9 mouse cellular contexts compared by ENCODE assay signal in genomic region chr9:75261332-75261872, GRCm38 (mm10). TPM values are rescaled to one million over a fixed set of nuclear protein-coding genes. Genes with fewer than 3 reads are reported as not detected.
A peak's percentile ranks its signal among the peaks of the same experiment; 100 is the strongest.
DNase-seq lines count a peak whose midpoint lies in the region; ATAC-seq and TF ChIP-seq lines count a peak whose summit lies in the region.
"Had no signal": no experiment of that assay in that cellular context is flagged by ENCODE, and none has a peak within 500 bp of the region (broad histone marks: within the 10 kb centered on the region; RNA-seq: fewer than 3 reads in every experiment).

No protein-coding gene starts in this region.

- peak; percentile 66; the same call in 1 of the 2 replicates for ATAC-seq in kidney, embryonic 16.5 days (ENCODE audit: low FRiP score, low TSS enrichment)
- ATAC-seq in hindbrain, postnatal 0 days, result peak; percentile 80
- ATAC-seq in neural tube, embryonic 14.5 days (ENCODE audit: low read depth), result peak; percentile 89

- no peak overlapping the region for H3K9ac ChIP-seq in kidney, embryonic 16.5 days (replicated peaks; ENCODE audit: low read length)
- no peak overlapping the region for H3K9ac ChIP-seq in hindbrain, postnatal 0 days (replicated peaks; ENCODE audit: low read length)
- H3K9ac ChIP-seq in neural tube, embryonic 14.5 days (replicated peaks; ENCODE audit: low read depth, low read length), result no peak overlapping the region

- no peaks in the 10 kb centered on the region; the same call in 1 of the 2 replicates for H3K9me3 ChIP-seq in kidney, embryonic 16.5 days (ENCODE audit: low read length)
- no peaks in the 10 kb centered on the region for H3K9me3 ChIP-seq in hindbrain, postnatal 0 days (ENCODE audit: low read length)
- H3K9me3 ChIP-seq in neural tube, embryonic 14.5 days (ENCODE audit: control insufficient read depth, low read length), result no peaks in the 10 kb centered on the region

- H3K4me1 ChIP-seq in kidney, embryonic 16.5 days (ENCODE audit: insufficient read depth, low read length), result peaks cover 18% of the 10 kb centered on the region; the same call in 1 of the 2 replicates
- H3K4me1 ChIP-seq in hindbrain, postnatal 0 days (ENCODE audit: insufficient read depth, low read length), result no peaks in the 10 kb centered on the region
- H3K4me1 ChIP-seq in neural tube, embryonic 14.5 days (ENCODE audit: control insufficient read depth, insufficient read depth, low read length), result peaks cover 11% of the 10 kb centered on the region

- no peaks in the 10 kb centered on the region for H3K36me3 ChIP-seq in kidney, embryonic 16.5 days (ENCODE audit: insufficient read depth, low read length)
- no peaks in the 10 kb centered on the region for H3K36me3 ChIP-seq in hindbrain, postnatal 0 days (ENCODE audit: insufficient read depth, low read length)
- no peaks in the 10 kb centered on the region for H3K36me3 ChIP-seq in neural tube, embryonic 14.5 days (ENCODE audit: control insufficient read depth, insufficient read depth, low read length)

- H3K4me2 ChIP-seq in kidney, embryonic 16.5 days (replicated peaks; ENCODE audit: low read depth, low read length), result no peak overlapping the region
- H3K4me2 ChIP-seq in hindbrain, postnatal 0 days (ENCODE audit: low read depth, low read length), result no peak overlapping the region
- H3K4me2 ChIP-seq in neural tube, embryonic 14.5 days (ENCODE audit: low read depth, low read length), result no peak overlapping the region

- no peak overlapping the region for H3K27ac ChIP-seq in kidney, embryonic 16.5 days (ENCODE audit: low read length)
- H3K27ac ChIP-seq in hindbrain, postnatal 0 days, result no peak overlapping the region
- H3K27ac ChIP-seq in neural tube, embryonic 14.5 days (ENCODE audit: low read depth, low read length), result peak overlapping the region; percentile 77

- DNase-seq in kidney, adult 11 months, result no peak
- DNase-seq in embryo, embryonic 11.5 days (ENCODE audit: low read depth, low spot score), result peak; percentile 40
- peak; percentile 55 for DNase-seq in hindbrain, postnatal 0 days (ENCODE audit: low spot score)
- DNase-seq in adrenal gland, postnatal 25 days, result no peak
- no peak for DNase-seq in right cerebral cortex, postnatal 14 days
- DNase-seq in gastrocnemius, postnatal 10 days, result no peak
- DNase-seq: kidney, postnatal 25 days had no signal

- H3K27me3 ChIP-seq in kidney, embryonic 16.5 days (ENCODE audit: insufficient read depth, low read length), result no peaks in the 10 kb centered on the region
- H3K27me3 ChIP-seq in hindbrain, postnatal 0 days (ENCODE audit: insufficient read depth, low read length), result no peaks in the 10 kb centered on the region
- H3K27me3 ChIP-seq in neural tube, embryonic 14.5 days (ENCODE audit: control insufficient read depth, insufficient read depth, low read length), result no peaks in the 10 kb centered on the region

- H3K4me3 ChIP-seq in kidney, embryonic 16.5 days (ENCODE audit: low read length), result no peak overlapping the region
- H3K4me3 ChIP-seq in hindbrain, postnatal 0 days (ENCODE audit: low read length), result no peak overlapping the region
- H3K4me3 ChIP-seq in neural tube, embryonic 14.5 days (ENCODE audit: low read depth, low read length), result no peak overlapping the region

- WGBS in kidney, embryonic 16.5 days, result 16% methylated on average over 8 of the region's 8 CpGs
- WGBS in hindbrain, postnatal 0 days, result 5% methylated on average over 8 of the region's 8 CpGs
- WGBS in neural tube, embryonic 14.5 days, result 1% methylated on average over 8 of the region's 8 CpGs

- TF ChIP-seq CTCF in hindbrain, postnatal 0 days (IDR thresholded peaks at IDR 0.05; ENCODE audit: low read depth), result no peak

RNA-seq across cellular contexts. Expression of gene Myo5c, which starts 29.6 kb away (rescaled TPM):
- 4.0 and 5.0 TPM in 2 replicates for polyA plus RNA-seq in kidney, embryonic 16.5 days (2015; fragmentation: Nextera tagmentation; extraction: Ambion mirVana)
- total RNA-seq in hindbrain, postnatal 0 days (2014; rRNA removed), result 0.26 and 0.75 TPM in 2 replicates
- polyA plus RNA-seq in hindbrain, postnatal 0 days (2015; fragmentation: Nextera tagmentation; extraction: Ambion mirVana), result 0.30 and 0.44 TPM in 2 replicates
- polyA plus RNA-seq in neural tube, embryonic 14.5 days (2014; fragmentation: Nextera tagmentation; extraction: Ambion mirVana), result 0.40 and 0.84 TPM in 2 replicates
- 3.8 and 4.8 TPM in 2 replicates for total RNA-seq in adrenal gland, postnatal 25 days (2021)
- total RNA-seq in gastrocnemius, postnatal 10 days (2021), result 10 to 100 TPM in 1 of 2 experiments, 1 to 10 TPM in 1; 9.2 to 11.9 TPM

RNA-seq across cellular contexts. Expression of gene Gnb5, which starts 44.7 kb away (rescaled TPM):
- 30.3 and 30.9 TPM in 2 replicates for polyA plus RNA-seq in kidney, embryonic 16.5 days (2015; fragmentation: Nextera tagmentation; extraction: Ambion mirVana)
- 92.1 and 96.0 TPM in 2 replicates for total RNA-seq in hindbrain, postnatal 0 days (2014; rRNA removed)
- 98.6 and 104 TPM in 2 replicates for polyA plus RNA-seq in hindbrain, postnatal 0 days (2015; fragmentation: Nextera tagmentation; extraction: Ambion mirVana)
- 103 and 113 TPM in 2 replicates for polyA plus RNA-seq in neural tube, embryonic 14.5 days (2014; fragmentation: Nextera tagmentation; extraction: Ambion mirVana)
- 36.7 and 37.3 TPM in 2 replicates for total RNA-seq in adrenal gland, postnatal 25 days (2021)
- total RNA-seq in gastrocnemius, postnatal 10 days (2021), result 10 to 100 TPM in 1 of 2 experiments, 1 to 10 TPM in 1; 7.9 to 11.2 TPM

Comparison
In these comparisons a context has a peak if more than half of its experiments do, and no peak if none do; other contexts are left out.
1. DNase-seq: peak in embryo, embryonic 11.5 days (single experiment) and hindbrain, postnatal 0 days (single experiment); none in kidney, adult 11 months (single experiment), adrenal gland, postnatal 25 days (single experiment), right cerebral cortex, postnatal 14 days (single experiment) and gastrocnemius, postnatal 10 days (single experiment).
2. Peak in every context shown above with its lines, with median percentiles within 50 percentile points of each other: ATAC-seq.